Mouse (Mus musculus) liver, embryonic 14.5 days (tissue): ENCODE results near the gene Myh9. TPM values are rescaled to one million over a fixed set of nuclear protein-coding genes. Genes with fewer than 3 reads are reported as not detected.

Source experiments
- ATAC-seq: fragments of 200-750 bp; cut with Nextera tagmentation; 2 replicates; pipeline ENCODE4 v1.8.0; 2017; ENCODE audit warnings: moderate number of reproducible peaks, mild to moderate bottlenecking, moderate library complexity; ENCODE audit not compliant: insufficient read depth
- DNase-seq, 3 experiments: peaks; one replicate each; pipeline ENCODE4 v3.0.0-alpha.2; 2012 to 2013; ENCODE audit warnings: low read depth in 3 of 3, low spot score in 3 of 3
- H3K27ac ChIP-seq: fragments of 300-500 bp; sonication (generic); 2 replicates; pipeline ENCODE4 v1.5.1; 2014; ENCODE audit warnings: moderate library complexity, mild to moderate bottlenecking, control low read depth, inconsistent platforms
- H3K27me3 ChIP-seq: fragments of 300-500 bp; sonication (generic); 2 replicates; pipeline ENCODE4 v1.6.1; 2014; ENCODE audit warnings: mild to moderate bottlenecking, low read length, moderate library complexity; ENCODE audit not compliant: control insufficient read depth, insufficient read depth
- H3K36me3 ChIP-seq: fragments of 300-500 bp; sonication (generic); replicated peaks from 2 replicates; pipeline ENCODE4 v1.6.1; 2014; ENCODE audit warnings: low read depth; ENCODE audit not compliant: control insufficient read depth, insufficient read depth
- H3K4me1 ChIP-seq, 2 experiments: fragments of 200-500 bp in 1 of 2; fragments of 300-500 bp in 1 of 2; sonication (generic) in 1 of 2; replicated peaks; 2 replicates each; pipeline ENCODE4 v1.6.1; 2012 to 2014; ENCODE audit warnings: antibody characterized with exemption in 1 of 2, inconsistent platforms in 1 of 2, low read length in 1 of 2; ENCODE audit not compliant: control insufficient read depth in 2 of 2, insufficient read depth in 2 of 2
- H3K4me2 ChIP-seq: fragments of 300-500 bp; sonication (generic); 2 replicates; pipeline ENCODE4 v1.6.1; 2014; ENCODE audit warnings: low read depth, mild to moderate bottlenecking, control low read depth, moderate library complexity
- H3K4me3 ChIP-seq, 2 experiments: fragments of 200-500 bp in 1 of 2; fragments of 300-500 bp in 1 of 2; sonication (generic) in 1 of 2; 2 replicates each; pipeline ENCODE4 v1.5.1; 2012 to 2014; ENCODE audit warnings: low read depth in 2 of 2, low read length in 2 of 2, mild to moderate bottlenecking in 2 of 2, control low read depth in 1 of 2, inconsistent platforms in 1 of 2, moderate library complexity in 1 of 2; ENCODE audit not compliant: insufficient read depth in 1 of 2
- H3K9ac ChIP-seq: fragments of 300-500 bp; sonication (generic); replicated peaks from 2 replicates; pipeline ENCODE4 v1.6.1; 2014; ENCODE audit warnings: mild to moderate bottlenecking, control low read depth, moderate library complexity
- H3K9me3 ChIP-seq: fragments of 300-500 bp; sonication (generic); 2 replicates; pipeline ENCODE4 v1.6.1; 2016; ENCODE audit warnings: low read length, mixed read lengths; ENCODE audit not compliant: control insufficient read depth
- CTCF ChIP-seq: IDR thresholded peaks from 2 replicates; pipeline ENCODE4 v1.5.1; 2016; ENCODE audit warnings: antibody characterized with exemption, low read depth, control low read depth
- EP300 ChIP-seq: IDR thresholded peaks from 2 replicates; pipeline ENCODE4 v1.6.1; 2016; ENCODE audit warnings: antibody characterized with exemption, low read depth
- WGBS: fragments of 180-500 bp; shearing (Covaris S2); extraction: QIAGEN DNeasy Blood & Tissue Kit; methylation state at CpG from one replicate; pipeline ENCODE4 v1.1.7; 2014; ENCODE audit not compliant: insufficient replicate concordance; 5-methylcytosine and 5-hydroxymethylcytosine counted together
- polyA plus RNA-seq, 2 experiments: library from polyadenylated mRNA; depleted of rRNA in 1 of 2; stranded (reverse) in 1 of 2; unstranded in 1 of 2; fragments of >200 nt; fragmentation: Nextera tagmentation in 1 of 2; extraction: Ambion mirVana in 1 of 2; gene quantifications; 2 replicates each; pipeline versions ENCODE4 v1.2.1 to v1.2.3; 2012 to 2014

The Myh9 gene
- polyA plus RNA-seq, 2 experiments = 21.3 to 21.9 TPM

GRCm38 (mm10) chr15:77756081-77756480 is 85.9 kb downstream of the Myh9 start:
- Histone ChIP-seq H3K4me3 (peak overlapping the region; percentile 49 to 80), H3K27me3 (no peaks in the 10 kb centered on the region), H3K27ac (peak overlapping the region; percentile 87), H3K4me2 (peak overlapping the region; percentile 82), H3K36me3 (peaks cover 27% of the 10 kb centered on the region), H3K4me1 (peaks cover 21 to 33% of the 10 kb centered on the region in 2 experiments), H3K9me3 (no peaks in the 10 kb centered on the region), H3K9ac (peak overlapping the region; percentile 72)
- DNase-seq (no peak), ATAC-seq (no peak)
- WGBS = 55% methylated on average over 2 of the region's 2 CpGs
- TF ChIP-seq EP300 = no peak
- no peak for TF ChIP-seq CTCF

- no peaks in the 10 kb centered on the region for H3K27me3 ChIP-seq
- WGBS = 7% methylated on average over 2 of the region's 2 CpGs
- H3K9ac ChIP-seq = peak overlapping the region; percentile 97
- DNase-seq (peak; percentile 72 to 79 (median 74)), ATAC-seq (peak; percentile 97)
- no peaks in the 10 kb centered on the region for H3K9me3 ChIP-seq
- TF ChIP-seq CTCF = no peak
- peak; percentile 50; the same call in 1 of the 2 replicates for TF ChIP-seq EP300
- peak overlapping the region; percentile 87 for H3K27ac ChIP-seq
- peaks cover 21 to 33% of the 10 kb centered on the region in 2 experiments for H3K4me1 ChIP-seq
- peak overlapping the region; percentile 80 to 92 for H3K4me3 ChIP-seq
- H3K4me2 ChIP-seq = peak overlapping the region; percentile 82
- peaks cover 32% of the 10 kb centered on the region for H3K36me3 ChIP-seq
Measured at GRCm38 (mm10) chr15:77755132-77755531, 86.8 kb downstream of the Myh9 start.

GRCm38 (mm10) chr15:77752443-77752842 is 89.5 kb downstream of the Myh9 start:
- Histone ChIP-seq H3K27me3 (no peaks in the 10 kb centered on the region), H3K4me3 (peak overlapping the region; percentile 80 to 92), H3K36me3 (peaks cover 58% of the 10 kb centered on the region), H3K9ac (peak overlapping the region; percentile 97; the same call in 1 of the 2 replicates), H3K4me1 (peaks cover 21 to 33% of the 10 kb centered on the region in 2 experiments), H3K9me3 (no peaks in the 10 kb centered on the region), H3K4me2 (peak overlapping the region; percentile 82), H3K27ac (no peak overlapping the region)
- no peak for DNase-seq
- TF ChIP-seq EP300 = no peak
- no peak for TF ChIP-seq CTCF
- WGBS = 56% methylated on average over 11 of the region's 11 CpGs
- ATAC-seq = no peak

- DNase-seq (no peak), ATAC-seq (no peak)
- Histone ChIP-seq H3K9ac (no peak overlapping the region), H3K4me2 (no peak overlapping the region), H3K27ac (no peak overlapping the region), H3K27me3 (no peaks in the 10 kb centered on the region), H3K4me1 (peaks cover 8 to 17% of the 10 kb centered on the region in 2 experiments), H3K4me3 (no peak overlapping the region), H3K9me3 (no peaks in the 10 kb centered on the region), H3K36me3 (peaks cover 74% of the 10 kb centered on the region)
- peak; percentile 80 for TF ChIP-seq CTCF
- no peak for TF ChIP-seq EP300
- 26% methylated on average over 1 of the region's 1 CpGs for WGBS
Measured at GRCm38 (mm10) chr15:77750461-77750860, 91.5 kb downstream of the Myh9 start.

GRCm38 (mm10) chr15:77749717-77750116 is 92.3 kb downstream of the Myh9 start:
- no peak for DNase-seq
- no peak overlapping the region for H3K4me2 ChIP-seq
- H3K27me3 ChIP-seq = no peaks in the 10 kb centered on the region
- WGBS = 89% methylated on average over 10 of the region's 10 CpGs
- no peaks in the 10 kb centered on the region for H3K9me3 ChIP-seq
- H3K9ac ChIP-seq = no peak overlapping the region
- H3K4me3 ChIP-seq = no peak overlapping the region
- ATAC-seq = no peak
- H3K27ac ChIP-seq = no peak overlapping the region
- peaks cover 80% of the 10 kb centered on the region for H3K36me3 ChIP-seq
- peaks cover 7 to 16% of the 10 kb centered on the region in 2 experiments for H3K4me1 ChIP-seq
- no peak for TF ChIP-seq CTCF
- TF ChIP-seq EP300 = no peak
